Mouse (Mus musculus) kidney, adult 2 months (tissue): ENCODE results near the gene Irf2. TPM values are rescaled to one million over a fixed set of nuclear protein-coding genes. Genes with fewer than 3 reads are reported as not detected.

Experiments used
- DNase-seq: peaks from one replicate; pipeline ENCODE4 v3.0.0; 2021
- H3K27ac ChIP-seq: fragments of 200-500 bp; 2 replicates; pipeline ENCODE4 v1.5.1; 2012; ENCODE audit warnings: low read depth, low read length, control low read depth, inconsistent platforms; ENCODE audit not compliant: insufficient read depth
- H3K27me3 ChIP-seq: fragments of 200-500 bp; replicated peaks from 2 replicates; pipeline ENCODE4 v1.6.1; 2012; ENCODE audit warnings: mild to moderate bottlenecking, moderate library complexity, low read length, inconsistent platforms; ENCODE audit not compliant: control insufficient read depth, insufficient read depth
- H3K36me3 ChIP-seq: fragments of 200-500 bp; 2 replicates; pipeline ENCODE4 v1.6.1; 2012; ENCODE audit warnings: mild to moderate bottlenecking, moderate library complexity, low read length, inconsistent platforms; ENCODE audit not compliant: control insufficient read depth, insufficient read depth
- H3K4me1 ChIP-seq: fragments of 200-500 bp; 2 replicates; pipeline ENCODE4 v1.6.1; 2011; ENCODE audit warnings: low read length; ENCODE audit not compliant: control insufficient read depth, insufficient read depth
- H3K4me3 ChIP-seq: fragments of 200-500 bp; 2 replicates; pipeline ENCODE4 v1.5.1; 2011; ENCODE audit warnings: mild to moderate bottlenecking, low read depth, low read length, control low read depth; ENCODE audit not compliant: insufficient read depth
- CTCF ChIP-seq: fragments of 200-500 bp; conservative IDR thresholded peaks from 2 replicates; pipeline ENCODE4 v1.5.1; 2011; ENCODE audit warnings: low read depth, mild to moderate bottlenecking, control low read depth, low read length, moderate library complexity, mixed read lengths; ENCODE audit not compliant: insufficient read depth, insufficient read length
- POLR2A ChIP-seq: fragments of 200-500 bp; IDR thresholded peaks from one replicate; pipeline ENCODE4 v1.6.1; 2011; ENCODE audit warnings: low read depth, low read length, control low read depth
- WGBS: fragments of 180-500 bp; shearing (Covaris S2); methylation state at CpG from one replicate; pipeline ENCODE4 v1.1.7; 2018; 5-methylcytosine and 5-hydroxymethylcytosine counted together
- polyA plus RNA-seq: library from polyadenylated mRNA; depleted of rRNA; stranded (reverse); fragments of >200 nt; gene quantifications from 2 replicates; pipeline ENCODE4 v1.2.3, GENCODE M21; 2012

Gene Irf2
- polyA plus RNA-seq, 1 experiment = 12.6 TPM

- H3K4me3 ChIP-seq = no peak overlapping the region
- H3K4me1 ChIP-seq = no peaks in the 10 kb centered on the region; the same call in 1 of the 2 replicates
- no peaks in the 10 kb centered on the region for H3K27me3 ChIP-seq
- no peaks in the 10 kb centered on the region for H3K36me3 ChIP-seq
- 87% methylated on average over 6 of the region's 6 CpGs for WGBS
- H3K27ac ChIP-seq = no peak overlapping the region
- no peak for DNase-seq
- TF ChIP-seq CTCF (no peak), POLR2A (no peak)
These were observed 46.4 kb downstream of the Irf2 start for GRCm38 (mm10) chr8:46785926-46786325.

- Histone ChIP-seq H3K4me1 (peaks cover 14% of the 10 kb centered on the region), H3K27me3 (no peaks in the 10 kb centered on the region), H3K27ac (no peak overlapping the region), H3K4me3 (no peak overlapping the region), H3K36me3 (no peaks in the 10 kb centered on the region)
- DNase-seq = no peak
- no peak for TF ChIP-seq POLR2A
- TF ChIP-seq CTCF = 0 out of 2 replicates have a peak, but pooled peaks have one; percentile 3
- 74% methylated on average over 5 of the region's 5 CpGs for WGBS
These were observed 49.8 kb downstream of the Irf2 start for GRCm38 (mm10) chr8:46789091-46789881.

GRCm38 (mm10) chr8:46791664-46792371 is 52.3 kb downstream of the Irf2 start:
- Histone ChIP-seq H3K27ac (0 out of 2 replicates have a peak overlapping the region, but pooled peaks have one; percentile 24), H3K27me3 (no peaks in the 10 kb centered on the region), H3K4me3 (no peak overlapping the region), H3K36me3 (no peaks in the 10 kb centered on the region; the same call in none of the 2 replicates), H3K4me1 (peaks cover 14% of the 10 kb centered on the region)
- WGBS = 70% methylated on average over 5 of the region's 5 CpGs
- DNase-seq = no peak
- TF ChIP-seq POLR2A = no peak

- Histone ChIP-seq H3K4me3 (no peak overlapping the region), H3K4me1 (peaks cover 14% of the 10 kb centered on the region), H3K36me3 (no peaks in the 10 kb centered on the region; the same call in none of the 2 replicates), H3K27ac (peak overlapping the region; percentile 26; the same call in 1 of the 2 replicates), H3K27me3 (no peaks in the 10 kb centered on the region)
- TF ChIP-seq POLR2A (no peak), CTCF (no peak)
- DNase-seq = no peak
- 53% methylated on average over 2 of the region's 2 CpGs for WGBS
These were observed 53.1 kb downstream of the Irf2 start for GRCm38 (mm10) chr8:46792653-46793052.

GRCm38 (mm10) chr8:46793248-46793647 is 53.7 kb downstream of the Irf2 start:
- no peak for DNase-seq
- no peaks in the 10 kb centered on the region; the same call in none of the 2 replicates for H3K36me3 ChIP-seq
- no peaks in the 10 kb centered on the region for H3K27me3 ChIP-seq
- no peak for TF ChIP-seq POLR2A
- TF ChIP-seq CTCF = no peak
- WGBS = 96% methylated on average over 14 of the region's 14 CpGs
- peaks cover 14% of the 10 kb centered on the region for H3K4me1 ChIP-seq
- H3K4me3 ChIP-seq = no peak overlapping the region
- no peak overlapping the region for H3K27ac ChIP-seq

- Histone ChIP-seq H3K27me3 (no peaks in the 10 kb centered on the region), H3K4me3 (no peak overlapping the region), H3K27ac (no peak overlapping the region; the same call in 1 of the 2 replicates), H3K36me3 (no peaks in the 10 kb centered on the region; the same call in none of the 2 replicates), H3K4me1 (peaks cover 20% of the 10 kb centered on the region)
- 92% methylated on average over 5 of the region's 5 CpGs for WGBS
- TF ChIP-seq POLR2A (no peak), CTCF (no peak)
- DNase-seq = no peak
These were observed 54.8 kb downstream of the Irf2 start for GRCm38 (mm10) chr8:46794317-46794716.

GRCm38 (mm10) chr8:46799212-46799611 is 59.7 kb downstream of the Irf2 start:
- Histone ChIP-seq H3K27me3 (no peaks in the 10 kb centered on the region), H3K4me3 (no peak overlapping the region), H3K4me1 (peaks cover 15% of the 10 kb centered on the region), H3K36me3 (no peaks in the 10 kb centered on the region; the same call in none of the 2 replicates), H3K27ac (no peak overlapping the region; the same call in 1 of the 2 replicates)
- TF ChIP-seq CTCF (no peak), POLR2A (no peak)
- no peak for DNase-seq
- WGBS = 93% methylated on average over 5 of the region's 5 CpGs
